In genomic region chr2:18974882-18975645, GRCm38 (mm10) we compare ENCODE assay signal across 16 mouse cellular contexts. TPM values are rescaled to one million over a fixed set of nuclear protein-coding genes. Genes with fewer than 3 reads are reported as not detected.
DNase-seq lines count a peak whose midpoint lies in the region; ATAC-seq lines count a peak whose summit lies in the region.
"Had no signal": no experiment of that assay in that cellular context is flagged by ENCODE, and none has a peak within 500 bp of the region (broad histone marks: within the 10 kb centered on the region; RNA-seq: fewer than 3 reads in every experiment).

No protein-coding gene starts in this region.

- peaks cover 10% of the 10 kb centered on the region for H3K4me1 ChIP-seq in midbrain, embryonic 13.5 days (replicated peaks)
- H3K4me1 ChIP-seq in midbrain, embryonic 14.5 days (ENCODE audit: control insufficient read depth, insufficient read depth, low read length): no peaks in the 10 kb centered on the region
- H3K4me1 ChIP-seq in liver, embryonic 15.5 days (replicated peaks): peaks cover 75% of the 10 kb centered on the region
- peaks cover 7% of the 10 kb centered on the region for H3K4me1 ChIP-seq in hindbrain, embryonic 10.5 days (replicated peaks)
- H3K4me1 ChIP-seq: forebrain, embryonic 15.5 days had no signal

- no peak overlapping the region for H3K27ac ChIP-seq in midbrain, embryonic 13.5 days
- no peak overlapping the region for H3K27ac ChIP-seq in midbrain, embryonic 14.5 days (replicated peaks; ENCODE audit: low read depth, low read length)
- H3K27ac ChIP-seq in liver, embryonic 15.5 days (replicated peaks): peak overlapping the region; percentile 31
- no peak overlapping the region for H3K27ac ChIP-seq in hindbrain, embryonic 10.5 days
- H3K27ac ChIP-seq: forebrain, embryonic 15.5 days; midbrain, embryonic 12.5 days had no signal

- 56% methylated on average over 4 of the region's 4 CpGs for WGBS in midbrain, embryonic 13.5 days
- WGBS in midbrain, embryonic 14.5 days: 51% methylated on average over 4 of the region's 4 CpGs
- 29% methylated on average over 4 of the region's 4 CpGs for WGBS in liver, embryonic 15.5 days (ENCODE audit: insufficient replicate concordance)
- 63% methylated on average over 4 of the region's 4 CpGs for WGBS in hindbrain, embryonic 10.5 days

- H3K4me3 ChIP-seq in midbrain, embryonic 13.5 days (replicated peaks): no peak overlapping the region
- H3K4me3 ChIP-seq in midbrain, embryonic 14.5 days (replicated peaks; ENCODE audit: low read depth, low read length): no peak overlapping the region
- no peak overlapping the region for H3K4me3 ChIP-seq in liver, embryonic 15.5 days (replicated peaks)
- H3K4me3 ChIP-seq in hindbrain, embryonic 10.5 days: no peak overlapping the region
- H3K4me3 ChIP-seq: forebrain, embryonic 15.5 days; midbrain, embryonic 12.5 days had no signal

- no peaks in the 10 kb centered on the region for H3K36me3 ChIP-seq in midbrain, embryonic 13.5 days
- H3K36me3 ChIP-seq in midbrain, embryonic 14.5 days (ENCODE audit: control insufficient read depth, insufficient read depth, low read length): no peaks in the 10 kb centered on the region
- H3K36me3 ChIP-seq in liver, embryonic 15.5 days (replicated peaks): peaks cover 9% of the 10 kb centered on the region; the same call in 1 of the 2 replicates
- no peaks in the 10 kb centered on the region for H3K36me3 ChIP-seq in hindbrain, embryonic 10.5 days
- H3K36me3 ChIP-seq: forebrain, embryonic 15.5 days; midbrain, embryonic 12.5 days had no signal

- no peak overlapping the region for H3K4me2 ChIP-seq in midbrain, embryonic 13.5 days (replicated peaks)
- H3K4me2 ChIP-seq in midbrain, embryonic 14.5 days (ENCODE audit: low read length): no peak overlapping the region
- 0 out of 2 replicates have a peak overlapping the region, but pooled peaks have one; percentile 1 for H3K4me2 ChIP-seq in liver, embryonic 15.5 days
- H3K4me2 ChIP-seq: forebrain, embryonic 15.5 days; midbrain, embryonic 12.5 days had no signal

- no peaks in the 10 kb centered on the region for H3K27me3 ChIP-seq in midbrain, embryonic 13.5 days
- no peaks in the 10 kb centered on the region for H3K27me3 ChIP-seq in midbrain, embryonic 14.5 days (ENCODE audit: control insufficient read depth, insufficient read depth, low read length)
- H3K27me3 ChIP-seq in liver, embryonic 15.5 days: no peaks in the 10 kb centered on the region
- H3K27me3 ChIP-seq in hindbrain, embryonic 10.5 days (ENCODE audit: insufficient read depth, poor library complexity, severe bottlenecking): no peaks in the 10 kb centered on the region
- H3K27me3 ChIP-seq: forebrain, embryonic 15.5 days; midbrain, embryonic 12.5 days had no signal

- no peak for DNase-seq in midbrain, embryonic 14.5 days
- no peak for DNase-seq in spleen, adult 18-20 months
- DNase-seq in gastrocnemius, postnatal 4 days (ENCODE audit: low spot score in 2 of 2): no peak
- DNase-seq in hindbrain, embryonic 10.5 days (ENCODE audit: low spot score): no peak
- DNase-seq: adrenal gland, adult 8-10 months; cerebellum, adult 2 months; heart, adult 18-20 months; kidney, adult 8-10 months; kidney, postnatal 36 days; lung, postnatal 10 days; thymus, adult 18-20 months had no signal

- peak; percentile 45; the same call in 1 of the 2 replicates for ATAC-seq in midbrain, embryonic 13.5 days
- ATAC-seq in midbrain, embryonic 14.5 days (ENCODE audit: low FRiP score, low TSS enrichment): no peak
- peak; percentile 52 for ATAC-seq in common myeloid progenitor, adult 5-6 weeks (replicated peaks; ENCODE audit: low read depth, poor library complexity, severe bottlenecking)
- 0 out of 2 replicates have a peak, but pooled peaks have one; percentile 51 for ATAC-seq in liver, embryonic 15.5 days (ENCODE audit: insufficient read depth)
- ATAC-seq: forebrain, embryonic 15.5 days had no signal

- 0 out of 2 replicates have a peak, but pooled peaks cover 5% of the 10 kb centered on the region for H3K9me3 ChIP-seq in midbrain, embryonic 13.5 days
- H3K9me3 ChIP-seq in midbrain, embryonic 14.5 days (ENCODE audit: control insufficient read depth, low read length): peaks cover 9% of the 10 kb centered on the region
- no peaks in the 10 kb centered on the region for H3K9me3 ChIP-seq in liver, embryonic 15.5 days (replicated peaks)
- peaks cover 11% of the 10 kb centered on the region; the same call in 1 of the 2 replicates for H3K9me3 ChIP-seq in hindbrain, embryonic 10.5 days

- H3K9ac ChIP-seq in midbrain, embryonic 13.5 days (replicated peaks): no peak overlapping the region
- H3K9ac ChIP-seq in midbrain, embryonic 14.5 days (replicated peaks; ENCODE audit: low read length): no peak overlapping the region
- no peak overlapping the region for H3K9ac ChIP-seq in liver, embryonic 15.5 days
- H3K9ac ChIP-seq: forebrain, embryonic 15.5 days; midbrain, embryonic 12.5 days had no signal

RNA-seq across cellular contexts. Expression of gene Pip4k2a, which starts 22.9 kb away (rescaled TPM):
- polyA plus RNA-seq in midbrain, embryonic 13.5 days (2015; fragmentation: Nextera tagmentation; extraction: Ambion mirVana): 8.0 and 8.3 TPM in 2 replicates
- polyA plus RNA-seq in midbrain, embryonic 14.5 days (2014; fragmentation: Nextera tagmentation; extraction: Ambion mirVana): 10.3 and 11.8 TPM in 2 replicates
- total RNA-seq in common myeloid progenitor, adult 5-6 weeks (2017): 30.1 and 51.8 TPM in 2 replicates
- polyA plus RNA-seq in liver, embryonic 15.5 days (2015; fragmentation: Nextera tagmentation; extraction: Ambion mirVana): 16.9 and 17.8 TPM in 2 replicates
- total RNA-seq in gastrocnemius, postnatal 4 days (2021): 10 to 100 TPM; 22.4 to 25.2 TPM
- polyA plus RNA-seq in hindbrain, embryonic 10.5 days (2016; fragmentation: Nextera tagmentation; extraction: Ambion mirVana): 7.7 and 9.0 TPM in 2 replicates

RNA-seq across cellular contexts. Expression of gene 4930426L09Rik, which starts 23.1 kb away (rescaled TPM):
- 0.32 and 0.58 TPM in 2 replicates for polyA plus RNA-seq in midbrain, embryonic 13.5 days (2015; fragmentation: Nextera tagmentation; extraction: Ambion mirVana)
- 0.47 and 0.49 TPM in 2 replicates for polyA plus RNA-seq in midbrain, embryonic 14.5 days (2014; fragmentation: Nextera tagmentation; extraction: Ambion mirVana)
- not detected in 2 replicates for total RNA-seq in common myeloid progenitor, adult 5-6 weeks (2017)
- 0.15 and 0.17 TPM in 2 replicates for polyA plus RNA-seq in liver, embryonic 15.5 days (2015; fragmentation: Nextera tagmentation; extraction: Ambion mirVana)
- total RNA-seq in gastrocnemius, postnatal 4 days (2021): under 1 TPM; 0.23 to 0.49 TPM
- 0.17 and 0.55 TPM in 2 replicates for polyA plus RNA-seq in hindbrain, embryonic 10.5 days (2016; fragmentation: Nextera tagmentation; extraction: Ambion mirVana)
- total RNA-seq: heart, adult 18-20 months had no signal
